Mouse (Mus musculus): Measurements from ENCODE around the gene Adra2b. TPM values are rescaled to one million over a fixed set of nuclear protein-coding genes. Genes with fewer than 3 reads are reported as not detected.

Gene Adra2b
- polyA plus RNA-seq, 1 experiment from 2014 or later = 9.2 TPM

DNA sequence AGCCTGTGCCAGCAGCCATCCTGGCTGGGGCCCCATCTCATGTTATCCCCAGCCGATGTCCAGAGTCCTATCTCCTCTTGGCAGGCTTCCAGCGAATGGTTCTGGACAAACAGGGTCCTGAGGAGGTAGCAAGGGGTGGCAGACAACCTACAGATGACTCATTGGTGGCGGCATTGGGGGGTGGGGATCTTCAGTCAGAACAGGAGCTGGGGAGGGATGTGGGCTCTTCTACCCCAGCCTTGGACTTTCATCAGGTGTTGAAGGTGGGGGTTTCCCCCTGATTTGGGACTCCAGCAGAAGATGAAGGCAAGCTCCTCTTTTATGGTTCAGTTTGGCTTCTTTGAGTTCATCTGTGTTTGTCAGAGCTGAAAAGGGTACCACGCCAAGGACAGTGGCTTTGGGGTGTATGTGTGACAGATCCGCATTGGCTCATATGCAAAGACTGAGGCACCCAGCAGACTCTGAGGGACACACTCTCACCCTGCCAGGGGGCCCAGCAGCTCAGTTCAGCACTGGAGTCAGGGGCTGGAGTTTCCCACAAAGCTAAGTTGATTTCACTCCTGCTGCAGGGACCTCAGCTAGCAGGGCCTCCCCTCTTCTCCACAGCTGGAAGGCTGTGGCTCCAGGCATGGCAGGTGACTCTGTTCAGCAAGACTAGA, 28.9 kb upstream of the Adra2b start:
- Histone ChIP-seq H3K4me1 (peaks cover 67% of the 10 kb centered on the region), H3K36me3 (0 out of 2 replicates have a peak, but pooled peaks cover 4% of the 10 kb centered on the region), H3K9me3 (no peaks in the 10 kb centered on the region), H3K27ac (0 out of 2 replicates have a peak overlapping the region, but pooled peaks have one; percentile 16), H3K4me3 (peak overlapping the region; percentile 13; the same call in 1 of the 2 replicates), H3K27me3 (ENCODE audit: insufficient read depth, poor library complexity, severe bottlenecking) (peaks cover 44% of the 10 kb centered on the region)
- DNase-seq (ENCODE audit: low spot score) = no peak
- WGBS = 42% methylated on average over 5 of the region's 5 CpGs

DNA sequence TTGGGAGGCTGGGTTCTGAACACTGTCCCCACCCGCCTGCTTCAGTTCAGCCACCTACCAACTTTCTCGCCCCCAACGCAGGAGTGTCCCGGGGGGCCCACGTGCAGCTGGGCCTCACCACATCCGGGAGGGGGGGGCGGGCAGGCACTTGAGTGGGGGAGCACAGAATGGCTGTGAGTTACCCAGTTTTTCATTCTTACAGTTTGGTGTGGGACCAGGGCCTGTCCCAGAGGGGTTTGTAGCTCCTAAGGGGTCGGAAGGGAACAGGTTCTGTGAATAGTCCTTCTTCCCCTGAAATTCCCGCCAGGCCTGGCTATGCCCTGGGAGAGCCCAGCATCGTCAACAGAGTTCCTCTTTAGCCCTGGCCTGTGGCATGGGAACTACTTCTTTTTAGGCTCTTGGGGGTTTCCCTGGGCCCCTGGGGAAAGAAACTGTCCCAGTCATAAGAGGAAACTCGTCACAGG, 27.9 kb upstream of the Adra2b start:
- 0 out of 2 replicates have a peak, but pooled peaks cover 4% of the 10 kb centered on the region for H3K36me3 ChIP-seq
- peaks cover 58% of the 10 kb centered on the region for H3K4me1 ChIP-seq
- 43% methylated on average over 11 of the region's 11 CpGs for WGBS
- DNase-seq (ENCODE audit: low spot score) = no peak
- peaks cover 47% of the 10 kb centered on the region for H3K27me3 ChIP-seq (ENCODE audit: insufficient read depth, poor library complexity, severe bottlenecking)
- H3K4me3 ChIP-seq = peak overlapping the region; percentile 72
- no peaks in the 10 kb centered on the region for H3K9me3 ChIP-seq
- H3K27ac ChIP-seq = peak overlapping the region; percentile 88

DNA sequence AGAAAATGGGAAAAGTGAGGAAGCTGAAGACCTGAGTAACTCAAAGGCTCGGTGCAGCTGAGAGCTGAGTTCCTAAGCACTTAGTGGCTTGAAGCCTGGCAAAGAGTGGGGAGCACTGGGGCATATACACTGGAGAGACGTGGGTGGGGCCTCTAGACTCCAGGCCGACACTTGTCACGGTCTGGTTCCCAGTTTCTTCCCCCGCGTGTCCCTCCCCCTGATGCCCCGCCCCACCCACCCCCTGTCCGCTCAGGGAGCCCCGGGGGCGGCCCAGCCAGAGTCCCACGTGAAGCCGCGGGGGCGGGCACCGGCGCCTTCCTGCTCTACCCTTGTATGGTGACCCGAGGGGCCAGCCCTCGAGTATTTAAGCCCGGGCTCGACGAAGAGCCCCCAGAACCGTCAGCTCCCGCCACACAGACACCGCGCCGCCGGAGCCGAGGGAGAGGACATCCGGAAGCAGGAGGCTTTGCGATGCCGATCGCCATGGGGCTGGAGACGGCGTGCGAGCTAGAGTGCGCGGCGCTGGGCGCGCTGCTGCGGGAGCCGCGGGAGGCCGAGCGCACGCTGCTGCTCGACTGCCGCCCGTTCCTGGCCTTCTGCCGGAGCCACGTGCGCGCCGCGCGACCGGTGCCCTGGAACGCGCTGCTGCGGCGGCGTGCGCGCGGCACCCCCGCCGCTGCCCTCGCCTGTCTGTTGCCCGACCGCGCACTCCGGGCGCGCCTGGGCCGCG, 27.1 kb upstream of the Adra2b start, which contains the start of gene Dusp2:
Gene Dusp2, plus strand, starts transcription at position 393 of the 730 bp plus-strand sequence.
- peak; percentile 88 for DNase-seq (ENCODE audit: low spot score)
- Histone ChIP-seq H3K27me3 (ENCODE audit: insufficient read depth, poor library complexity, severe bottlenecking) (peaks cover 47% of the 10 kb centered on the region), H3K4me3 (peak within 1 kb of the TSS; percentile 72), H3K4me1 (peaks cover 57% of the 10 kb centered on the region), H3K27ac (peak within 1 kb of the TSS; percentile 88), H3K9me3 (no peaks in the 10 kb centered on the region), H3K36me3 (0 out of 2 replicates have a peak, but pooled peaks cover 4% of the 10 kb centered on the region)
- WGBS = under 1% methylated on average over 76 of the region's 76 CpGs

DNA sequence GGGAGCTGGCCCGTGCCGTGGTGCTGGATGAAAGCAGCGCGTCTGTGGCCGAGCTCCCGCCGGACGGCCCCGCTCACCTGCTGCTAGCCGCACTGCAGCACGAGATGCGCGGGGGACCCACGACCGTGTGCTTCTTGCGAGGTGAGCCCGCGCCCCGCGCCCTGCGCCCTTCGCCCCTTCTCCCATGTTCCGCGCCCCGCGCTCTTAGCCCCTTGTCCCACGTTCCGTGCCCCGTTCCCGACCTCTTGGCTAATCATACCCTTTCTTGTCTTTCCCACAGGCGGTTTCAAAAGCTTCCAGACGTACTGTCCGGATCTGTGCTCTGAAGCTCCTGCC, 26.5 kb upstream of the Adra2b start:
- 4% methylated on average over 33 of the region's 33 CpGs for WGBS
- H3K9me3 ChIP-seq = no peaks in the 10 kb centered on the region
- H3K4me3 ChIP-seq = peak overlapping the region; percentile 72
- 0 out of 2 replicates have a peak, but pooled peaks cover 4% of the 10 kb centered on the region for H3K36me3 ChIP-seq
- DNase-seq (ENCODE audit: low spot score) = no peak
- H3K27ac ChIP-seq = peak overlapping the region; percentile 88
- peaks cover 57% of the 10 kb centered on the region for H3K4me1 ChIP-seq
- peaks cover 47% of the 10 kb centered on the region for H3K27me3 ChIP-seq (ENCODE audit: insufficient read depth, poor library complexity, severe bottlenecking)

DNA sequence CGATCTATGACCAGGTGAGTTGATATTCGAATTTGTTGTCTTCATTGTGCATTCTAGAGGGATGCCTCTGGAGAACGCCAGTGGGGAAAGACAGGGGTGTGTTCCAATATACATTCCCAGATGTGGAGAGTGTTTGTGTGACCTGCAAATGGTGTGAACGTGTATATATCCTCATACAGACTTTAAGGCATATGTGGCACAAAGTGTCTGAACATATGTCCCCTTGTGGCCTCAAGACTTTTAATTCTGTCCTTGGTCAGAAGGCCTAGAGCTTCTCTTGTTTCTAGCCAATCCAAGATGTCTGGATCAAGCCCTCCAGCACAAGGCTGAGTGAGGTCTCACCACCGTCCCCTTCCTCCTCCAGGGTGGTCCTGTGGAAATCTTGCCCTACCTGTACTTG, 26.1 kb upstream of the Adra2b start:
- Histone ChIP-seq H3K9me3 (no peaks in the 10 kb centered on the region), H3K27me3 (ENCODE audit: insufficient read depth, poor library complexity, severe bottlenecking) (peaks cover 47% of the 10 kb centered on the region), H3K4me1 (peaks cover 56% of the 10 kb centered on the region), H3K4me3 (peak overlapping the region; percentile 72), H3K36me3 (0 out of 2 replicates have a peak, but pooled peaks cover 4% of the 10 kb centered on the region), H3K27ac (peak overlapping the region; percentile 88; the same call in 1 of the 2 replicates)
- WGBS = 26% methylated on average over 5 of the region's 5 CpGs
- DNase-seq (ENCODE audit: low spot score) = no peak

DNA sequence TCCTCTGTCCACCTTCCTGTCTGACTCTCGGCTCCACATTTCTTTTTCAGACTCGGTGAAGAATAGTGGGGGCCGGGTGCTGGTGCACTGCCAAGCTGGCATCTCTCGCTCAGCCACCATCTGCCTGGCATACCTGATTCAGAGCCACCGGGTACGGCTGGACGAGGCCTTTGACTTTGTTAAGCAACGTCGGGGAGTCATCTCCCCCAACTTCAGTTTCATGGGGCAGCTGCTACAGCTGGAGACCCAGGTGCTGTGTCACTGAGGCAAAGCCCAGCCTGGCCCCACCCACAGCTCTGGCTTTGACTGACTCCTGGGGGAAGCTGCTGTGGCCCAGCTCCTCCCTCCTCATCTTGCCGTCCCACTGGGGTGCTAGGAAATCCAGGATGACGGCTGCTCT, 25.5 kb upstream of the Adra2b start:
- peak overlapping the region; percentile 72 for H3K4me3 ChIP-seq
- H3K36me3 ChIP-seq = 0 out of 2 replicates have a peak, but pooled peaks cover 4% of the 10 kb centered on the region
- H3K27me3 ChIP-seq (ENCODE audit: insufficient read depth, poor library complexity, severe bottlenecking) = peaks cover 47% of the 10 kb centered on the region
- H3K4me1 ChIP-seq = peaks cover 51% of the 10 kb centered on the region
- no peak for DNase-seq (ENCODE audit: low spot score)
- H3K27ac ChIP-seq = no peak overlapping the region
- 48% methylated on average over 11 of the region's 11 CpGs for WGBS
- H3K9me3 ChIP-seq = no peaks in the 10 kb centered on the region

DNA sequence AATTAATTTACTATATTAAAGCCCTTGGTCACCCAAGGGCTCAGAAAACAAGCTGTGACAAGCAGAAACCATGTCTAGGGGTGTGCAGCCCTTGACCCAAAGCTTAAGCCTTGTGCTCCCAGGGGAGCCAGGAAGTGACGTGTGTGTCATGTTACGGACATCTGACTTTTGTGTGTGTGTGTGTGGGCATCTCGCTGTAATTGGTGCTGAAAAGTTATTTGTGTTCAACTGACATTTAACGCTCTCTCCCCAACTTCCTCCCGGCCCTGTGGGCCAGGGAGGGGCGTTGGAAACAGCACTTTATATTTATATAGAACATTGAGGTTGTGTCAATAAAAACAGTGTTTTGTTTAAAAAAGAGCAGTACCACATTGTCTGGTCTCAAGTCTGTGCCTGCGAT, 25.0 kb upstream of the Adra2b start:
- no peak for DNase-seq (ENCODE audit: low spot score)
- Histone ChIP-seq H3K27ac (no peak overlapping the region), H3K27me3 (ENCODE audit: insufficient read depth, poor library complexity, severe bottlenecking) (peaks cover 47% of the 10 kb centered on the region), H3K4me3 (peak overlapping the region; percentile 72; the same call in 1 of the 2 replicates), H3K9me3 (no peaks in the 10 kb centered on the region), H3K36me3 (0 out of 2 replicates have a peak, but pooled peaks cover 4% of the 10 kb centered on the region), H3K4me1 (peaks cover 46% of the 10 kb centered on the region)
- WGBS = 64% methylated on average over 7 of the region's 7 CpGs

DNA sequence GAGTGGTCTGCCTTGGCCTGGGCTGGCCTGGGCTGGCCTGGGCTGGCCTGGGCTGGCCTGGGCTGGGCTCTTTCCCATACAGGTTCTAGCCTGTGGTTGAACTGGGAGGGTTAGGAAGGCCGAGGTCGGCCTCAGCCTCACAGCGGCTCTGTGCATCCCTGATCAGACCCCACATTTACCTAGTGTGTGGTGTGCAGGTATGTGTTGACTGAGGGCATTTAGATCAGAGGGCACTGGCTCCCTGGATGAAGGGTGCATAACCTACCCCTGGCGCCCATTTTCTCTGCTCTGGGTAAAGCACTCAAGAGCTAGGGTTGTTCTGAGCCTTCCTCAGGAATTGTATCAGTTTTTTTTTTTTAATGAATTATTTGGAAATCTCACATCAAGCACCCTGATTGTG, 24.6 kb upstream of the Adra2b start, which contains the start of gene Astl:
Gene Astl, plus strand, starts transcription at position 224 of the 400 bp plus-strand sequence.
- peaks cover 42% of the 10 kb centered on the region for H3K4me1 ChIP-seq
- WGBS = 78% methylated on average over 4 of the region's 4 CpGs
- no peak for DNase-seq (ENCODE audit: low spot score)
- no peaks in the 10 kb centered on the region for H3K9me3 ChIP-seq
- H3K27ac ChIP-seq = no peak within 1 kb of the TSS
- H3K4me3 ChIP-seq = peak within 1 kb of the TSS; percentile 72
- 0 out of 2 replicates have a peak, but pooled peaks cover 4% of the 10 kb centered on the region for H3K36me3 ChIP-seq
- H3K27me3 ChIP-seq (ENCODE audit: insufficient read depth, poor library complexity, severe bottlenecking) = peaks cover 47% of the 10 kb centered on the region

DNA sequence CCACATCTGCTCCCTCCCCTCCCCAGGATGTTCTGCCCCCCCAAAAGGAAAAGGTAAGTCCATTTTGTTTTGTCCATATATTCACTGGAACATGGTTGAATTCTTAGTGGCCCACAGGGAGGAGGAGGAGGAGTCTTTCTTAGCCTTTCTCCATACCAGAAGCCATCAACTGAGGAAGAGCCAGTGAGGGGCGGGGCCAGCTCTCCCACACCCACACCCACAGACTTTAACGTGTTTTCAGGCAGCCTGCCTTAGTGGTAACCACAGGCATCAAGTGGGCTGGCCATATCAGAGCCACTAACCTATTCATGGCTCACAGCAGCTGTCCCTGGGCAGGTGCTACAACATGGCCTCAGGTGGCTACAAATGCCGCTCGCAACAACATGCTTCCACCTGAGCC, 24.2 kb upstream of the Adra2b start:
- 64% methylated on average over 4 of the region's 4 CpGs for WGBS

DNA sequence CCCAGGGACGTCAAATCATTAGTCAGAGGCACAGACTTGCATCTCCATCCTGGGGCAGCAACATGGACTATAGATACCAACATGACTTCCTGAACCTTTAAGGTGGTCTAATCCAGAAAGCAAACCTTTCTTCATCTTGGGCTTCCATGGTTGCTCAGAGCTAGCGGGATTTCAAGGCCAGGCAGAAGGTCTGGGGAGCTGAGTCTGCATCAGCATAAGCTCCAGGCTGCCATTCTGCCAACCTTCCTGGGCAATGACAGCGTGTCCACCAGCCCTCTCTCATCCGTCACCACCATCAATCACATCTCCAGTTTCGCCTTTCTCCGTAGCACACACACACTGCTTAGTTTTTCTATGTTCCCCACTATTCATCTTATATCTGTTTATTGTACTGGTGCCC, 23.7 kb upstream of the Adra2b start:
- H3K4me1 ChIP-seq = peaks cover 34% of the 10 kb centered on the region
- peaks cover 46% of the 10 kb centered on the region for H3K27me3 ChIP-seq (ENCODE audit: insufficient read depth, poor library complexity, severe bottlenecking)
- WGBS = 66% methylated on average over 6 of the region's 6 CpGs
- no peak overlapping the region for H3K27ac ChIP-seq
- no peaks in the 10 kb centered on the region for H3K9me3 ChIP-seq
- 0 out of 2 replicates have a peak, but pooled peaks cover 4% of the 10 kb centered on the region for H3K36me3 ChIP-seq
- H3K4me3 ChIP-seq = no peak overlapping the region
- DNase-seq (ENCODE audit: low spot score) = no peak

More for the DNA sequence above, 24.2 kb upstream of the Adra2b start:
- Histone ChIP-seq H3K9me3 (no peaks in the 10 kb centered on the region), H3K27ac (no peak overlapping the region), H3K4me1 (peaks cover 38% of the 10 kb centered on the region), H3K36me3 (0 out of 2 replicates have a peak, but pooled peaks cover 4% of the 10 kb centered on the region), H3K4me3 (no peak overlapping the region), H3K27me3 (ENCODE audit: insufficient read depth, poor library complexity, severe bottlenecking) (peaks cover 47% of the 10 kb centered on the region)
- no peak for DNase-seq (ENCODE audit: low spot score)

DNA sequence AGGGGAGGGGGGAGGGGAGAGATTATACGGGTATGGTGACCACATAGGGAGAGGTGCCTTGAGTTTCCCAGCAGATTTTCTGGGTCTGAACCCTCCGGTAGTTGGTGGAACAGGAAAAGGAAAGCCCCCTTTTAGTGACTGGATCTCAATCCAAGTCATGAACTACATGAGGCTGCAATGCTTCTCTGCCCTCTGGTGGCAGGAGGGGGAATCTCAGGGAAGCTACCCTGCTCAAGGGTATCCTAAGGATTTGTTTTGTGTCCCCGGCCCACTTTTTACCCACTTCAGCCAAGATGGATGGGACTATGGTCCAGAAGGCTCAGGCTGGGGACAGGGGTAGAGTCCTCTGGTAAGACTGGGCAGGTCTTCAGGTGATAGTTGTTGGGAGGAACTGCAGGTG, 21.8 kb upstream of the Adra2b start:
- Histone ChIP-seq H3K9me3 (no peaks in the 10 kb centered on the region), H3K27ac (no peak overlapping the region), H3K36me3 (0 out of 2 replicates have a peak, but pooled peaks cover 4% of the 10 kb centered on the region), H3K4me3 (no peak overlapping the region), H3K4me1 (peaks cover 15% of the 10 kb centered on the region), H3K27me3 (ENCODE audit: insufficient read depth, poor library complexity, severe bottlenecking) (peaks cover 43% of the 10 kb centered on the region)
- no peak for DNase-seq (ENCODE audit: low spot score)
- WGBS = 16% methylated on average over 3 of the region's 3 CpGs

DNA sequence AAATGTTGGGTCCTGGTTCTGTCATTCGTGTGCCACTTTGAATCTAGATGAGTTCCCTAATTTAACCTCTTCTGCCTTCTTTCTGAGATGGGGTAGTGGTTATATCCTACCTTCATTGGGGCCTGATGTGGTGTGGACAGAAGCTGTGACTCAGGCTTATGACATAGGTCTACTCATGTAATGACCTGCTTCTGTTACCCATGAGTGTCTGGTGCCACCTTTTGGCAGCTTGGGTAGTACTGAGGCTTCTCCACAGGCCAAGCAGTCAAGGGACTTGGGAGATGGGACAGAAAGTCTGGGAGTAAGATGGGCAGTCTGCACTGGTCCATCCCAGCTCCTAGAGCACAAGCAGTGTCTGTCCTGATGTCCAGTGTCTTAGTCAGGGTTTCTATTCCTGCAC, 16.7 kb upstream of the Adra2b start:
- Histone ChIP-seq H3K27me3 (ENCODE audit: insufficient read depth, poor library complexity, severe bottlenecking) (peaks cover 37% of the 10 kb centered on the region), H3K4me3 (no peak overlapping the region), H3K9me3 (no peaks in the 10 kb centered on the region), H3K36me3 (no peaks in the 10 kb centered on the region), H3K27ac (no peak overlapping the region), H3K4me1 (no peaks in the 10 kb centered on the region)
- WGBS = 53% methylated on average over 1 of the region's 1 CpGs
- no peak for DNase-seq (ENCODE audit: low spot score)
